Mouse (Mus musculus) neural tube, embryonic 12.5 days (tissue): ENCODE measurements around the gene Dnajc11. TPM values are rescaled to one million over a fixed set of nuclear protein-coding genes. Genes with fewer than 3 reads are reported as not detected.

ENCODE experiments used
- ATAC-seq: fragments of 200-750 bp; cut with Nextera tagmentation; 2 replicates; pipeline ENCODE4 v1.8.0; 2017; ENCODE audit warnings: low read depth, mild to moderate bottlenecking, moderate TSS enrichment, moderate library complexity; ENCODE audit not compliant: low FRiP score
- H3K27ac ChIP-seq: fragments of 300-500 bp; sonication (generic); 2 replicates; pipeline ENCODE4 v1.5.1; 2016
- H3K27me3 ChIP-seq: fragments of 300-500 bp; sonication (generic); replicated peaks from 2 replicates; pipeline ENCODE4 v1.6.1; 2016; ENCODE audit warnings: mild to moderate bottlenecking
- H3K36me3 ChIP-seq: fragments of 300-500 bp; sonication (generic); 2 replicates; pipeline ENCODE4 v1.6.1; 2016; ENCODE audit warnings: mild to moderate bottlenecking
- H3K4me1 ChIP-seq: fragments of 300-500 bp; sonication (generic); 2 replicates; pipeline ENCODE4 v1.6.1; 2016
- H3K4me2 ChIP-seq: fragments of 300-500 bp; sonication (generic); replicated peaks from 2 replicates; pipeline ENCODE4 v1.6.1; 2016; ENCODE audit warnings: mild to moderate bottlenecking
- H3K4me3 ChIP-seq: fragments of 300-500 bp; sonication (generic); 2 replicates; pipeline ENCODE4 v1.5.1; 2016
- H3K9ac ChIP-seq: fragments of 300-500 bp; sonication (generic); 2 replicates; pipeline ENCODE4 v1.6.1; 2016; ENCODE audit warnings: mild to moderate bottlenecking
- H3K9me3 ChIP-seq: fragments of 300-500 bp; sonication (generic); 2 replicates; pipeline ENCODE4 v1.6.1; 2016; ENCODE audit warnings: mild to moderate bottlenecking
- WGBS: fragments of 180-500 bp; shearing (Covaris S2); methylation state at CpG from one replicate; pipeline ENCODE4 v1.1.7; 2016; 5-methylcytosine and 5-hydroxymethylcytosine counted together
- polyA plus RNA-seq: library from polyadenylated mRNA; unstranded; fragments of >200 nt; fragmentation: Nextera tagmentation; extraction: Ambion mirVana; gene quantifications from 2 replicates; pipeline ENCODE4 v1.2.1, GENCODE M21; 2016

Dnajc11 gene
- polyA plus RNA-seq: 84.0 and 91.4 TPM in 2 replicates

DNA sequence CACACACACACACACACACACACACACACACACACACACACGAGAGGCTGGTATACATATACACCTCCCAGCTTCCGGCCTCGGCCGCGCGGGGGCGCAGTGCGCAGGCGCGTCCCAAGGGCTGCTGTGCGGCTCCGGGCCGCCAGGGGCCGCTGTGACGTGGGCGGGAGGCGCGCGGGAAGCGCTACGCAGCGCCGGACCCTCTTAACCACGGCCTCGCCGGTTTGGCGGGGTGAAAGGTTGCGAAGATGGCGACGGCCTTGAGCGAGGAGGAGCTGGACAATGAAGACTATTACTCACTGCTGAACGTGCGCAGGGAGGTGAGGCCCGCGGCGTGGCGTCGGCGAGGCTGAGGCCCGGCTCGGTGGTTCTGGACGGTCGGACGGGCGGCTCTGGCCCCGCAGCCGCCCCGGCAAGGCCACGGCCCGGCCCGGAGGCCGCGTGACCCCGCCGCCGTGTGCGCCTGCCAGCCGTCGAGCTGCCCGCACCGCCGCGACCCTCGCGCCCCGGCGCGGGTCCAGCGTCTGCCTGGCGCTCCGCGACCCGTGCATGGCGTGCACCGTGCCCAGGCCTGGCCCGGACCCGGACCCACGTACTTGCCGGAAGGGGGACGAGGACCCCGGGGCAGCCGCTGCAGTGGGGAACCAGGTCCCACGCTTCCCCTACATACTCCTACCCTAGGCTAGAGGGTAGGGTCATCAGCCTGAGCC lies at the start of gene Dnajc11:
Dnajc11 (plus strand) TSS at position 187 of the 710 bp plus-strand sequence.
- Histone ChIP-seq H3K4me2 (peak within 1 kb of the TSS; percentile 98), H3K9me3 (no peaks in the 10 kb centered on the region), H3K36me3 (no peaks in the 10 kb centered on the region), H3K27ac (no peak within 1 kb of the TSS; the same call in 1 of the 2 replicates), H3K9ac (peak within 1 kb of the TSS; percentile 91), H3K4me1 (peaks cover 19% of the 10 kb centered on the region), H3K4me3 (peak within 1 kb of the TSS; percentile 97), H3K27me3 (no peaks in the 10 kb centered on the region)
- peak; percentile 92 for ATAC-seq
- under 1% methylated on average over 83 of the region's 83 CpGs for WGBS

DNA sequence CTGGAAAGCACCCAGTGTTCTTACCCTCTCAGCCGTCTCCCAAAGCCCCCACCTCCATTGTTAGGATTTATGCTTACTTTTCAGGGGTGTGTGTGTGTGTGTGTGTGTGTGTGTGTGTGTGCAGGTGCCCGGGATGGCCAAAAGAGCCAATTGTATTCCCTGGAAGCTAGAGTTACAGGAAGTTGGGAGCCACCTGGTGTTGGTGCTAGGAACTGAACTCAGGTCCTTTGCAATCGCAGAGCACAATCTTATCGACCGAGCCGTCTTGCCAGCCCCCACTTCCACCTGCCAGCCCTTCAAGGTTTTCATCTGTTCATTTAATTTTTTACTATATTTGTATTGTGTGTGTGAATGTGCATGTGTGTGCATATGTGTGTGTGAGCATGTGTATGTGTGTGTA lies 40.2 kb upstream of the Dnajc11 start:
- no peak for ATAC-seq
- Histone ChIP-seq H3K9ac (no peak overlapping the region), H3K36me3 (no peaks in the 10 kb centered on the region), H3K27me3 (no peaks in the 10 kb centered on the region), H3K4me1 (no peaks in the 10 kb centered on the region), H3K4me2 (no peak overlapping the region), H3K4me3 (no peak overlapping the region), H3K27ac (no peak overlapping the region), H3K9me3 (peaks cover 13% of the 10 kb centered on the region)
- WGBS: 78% methylated on average over 6 of the region's 6 CpGs

- Histone ChIP-seq H3K36me3 (no peaks in the 10 kb centered on the region), H3K27ac (no peak overlapping the region), H3K4me2 (no peak overlapping the region), H3K4me3 (no peak overlapping the region), H3K4me1 (no peaks in the 10 kb centered on the region), H3K27me3 (no peaks in the 10 kb centered on the region), H3K9me3 (peaks cover 13% of the 10 kb centered on the region), H3K9ac (no peak overlapping the region)
- ATAC-seq: no peak
- 92% methylated on average over 12 of the region's 12 CpGs for WGBS
These were observed 38.6 kb upstream of the Dnajc11 start for GRCm38 (mm10) chr4:151894926-151895325.

GRCm38 (mm10) chr4:151895624-151896023 lies 37.9 kb upstream of the Dnajc11 start:
- WGBS: 90% methylated on average over 7 of the region's 7 CpGs
- Histone ChIP-seq H3K9me3 (peaks cover 13% of the 10 kb centered on the region), H3K4me3 (no peak overlapping the region), H3K4me2 (no peak overlapping the region), H3K27me3 (no peaks in the 10 kb centered on the region), H3K27ac (no peak overlapping the region), H3K9ac (no peak overlapping the region), H3K36me3 (no peaks in the 10 kb centered on the region), H3K4me1 (no peaks in the 10 kb centered on the region)
- ATAC-seq: no peak

DNA sequence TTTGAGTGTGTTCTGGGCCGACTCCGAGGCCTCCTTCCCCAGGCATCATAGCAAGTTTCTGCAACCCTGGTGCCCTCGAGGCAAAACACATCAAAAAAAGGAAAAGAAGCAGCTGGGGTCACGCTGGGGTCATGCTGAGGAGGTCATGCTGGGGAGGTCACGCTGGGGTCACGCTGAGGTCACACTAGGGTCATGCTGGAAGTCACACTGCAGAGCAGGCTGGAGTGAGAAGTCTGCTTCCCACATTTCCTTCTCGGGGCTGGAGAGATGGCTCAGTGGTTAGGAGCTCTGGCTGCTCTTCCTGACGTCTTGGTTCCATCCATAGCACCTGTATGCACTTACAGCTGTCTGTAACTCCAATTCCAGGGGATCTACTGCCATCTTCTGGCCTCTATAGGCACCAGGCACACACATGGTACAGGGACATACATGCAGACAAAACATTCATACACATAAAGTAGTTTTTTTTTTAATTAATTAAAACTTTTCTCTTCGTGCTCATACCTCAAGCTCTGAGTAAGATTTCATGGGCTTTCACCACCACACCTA lies 36.3 kb upstream of the Dnajc11 start:
- H3K36me3 ChIP-seq: no peaks in the 10 kb centered on the region
- H3K27me3 ChIP-seq: no peaks in the 10 kb centered on the region
- no peak overlapping the region for H3K4me3 ChIP-seq
- H3K4me1 ChIP-seq: no peaks in the 10 kb centered on the region
- no peak for ATAC-seq
- no peak overlapping the region for H3K4me2 ChIP-seq
- no peak overlapping the region for H3K9ac ChIP-seq
- no peak overlapping the region for H3K27ac ChIP-seq
- WGBS: 62% methylated on average over 9 of the region's 9 CpGs
- H3K9me3 ChIP-seq: peaks cover 13% of the 10 kb centered on the region

- H3K4me3 ChIP-seq: no peak overlapping the region
- H3K27ac ChIP-seq: no peak overlapping the region
These were observed 34.8 kb upstream of the Dnajc11 start for GRCm38 (mm10) chr4:151898600-151899245.

DNA sequence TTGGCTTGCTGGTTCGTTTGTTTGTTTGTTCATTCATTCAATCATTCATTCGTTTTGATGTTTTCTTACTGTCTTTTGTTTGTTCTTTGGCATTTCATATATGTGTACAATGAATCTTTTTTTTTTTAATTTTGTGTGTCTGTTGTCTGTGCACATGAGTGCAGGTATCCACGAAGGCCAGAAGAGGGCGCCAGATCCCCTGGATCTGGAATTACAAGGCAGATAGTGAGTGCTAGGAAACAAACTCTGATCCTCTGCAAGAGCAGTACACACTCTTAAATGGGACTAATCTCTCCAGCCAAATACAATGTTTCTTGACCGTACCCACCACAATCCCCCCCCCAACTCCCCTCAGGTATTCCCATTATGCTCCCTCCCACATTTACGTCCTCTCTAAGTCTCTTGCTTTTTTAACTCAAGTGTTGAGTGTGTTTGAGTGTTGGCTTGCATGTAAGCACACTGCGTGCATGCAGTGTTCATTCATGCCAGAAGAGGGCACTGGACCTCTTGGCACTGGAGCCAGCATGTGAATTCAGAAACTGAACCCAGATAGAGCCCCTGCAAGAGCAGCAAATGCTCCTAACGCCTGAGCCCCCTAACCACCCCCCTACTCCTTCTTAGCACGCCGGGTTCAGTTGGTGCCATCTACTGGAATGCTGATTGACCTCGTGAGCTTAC lies 33.6 kb upstream of the Dnajc11 start:
- no peak overlapping the region for H3K4me3 ChIP-seq
- no peaks in the 10 kb centered on the region for H3K27me3 ChIP-seq
- H3K9ac ChIP-seq: no peak overlapping the region
- no peaks in the 10 kb centered on the region for H3K4me1 ChIP-seq
- 73% methylated on average over 11 of the region's 11 CpGs for WGBS
- no peaks in the 10 kb centered on the region for H3K36me3 ChIP-seq
- no peak overlapping the region for H3K27ac ChIP-seq
- no peak for ATAC-seq
- peaks cover 13% of the 10 kb centered on the region for H3K9me3 ChIP-seq
- H3K4me2 ChIP-seq: no peak overlapping the region

More at GRCm38 (mm10) chr4:151898600-151899245, 34.8 kb upstream of the Dnajc11 start:
- Histone ChIP-seq H3K9me3 (peaks cover 13% of the 10 kb centered on the region), H3K9ac (no peak overlapping the region), H3K4me1 (no peaks in the 10 kb centered on the region), H3K36me3 (no peaks in the 10 kb centered on the region), H3K4me2 (no peak overlapping the region), H3K27me3 (no peaks in the 10 kb centered on the region)
- ATAC-seq: no peak
- 56% methylated on average over 13 of the region's 13 CpGs for WGBS

- no peak for ATAC-seq
- Histone ChIP-seq H3K36me3 (no peaks in the 10 kb centered on the region), H3K9ac (no peak overlapping the region), H3K27ac (no peak overlapping the region), H3K9me3 (peaks cover 7% of the 10 kb centered on the region), H3K4me3 (no peak overlapping the region), H3K4me2 (no peak overlapping the region), H3K27me3 (peaks cover 4% of the 10 kb centered on the region; the same call in 1 of the 2 replicates), H3K4me1 (no peaks in the 10 kb centered on the region)
- WGBS: 72% methylated on average over 6 of the region's 6 CpGs
These were observed 32.8 kb upstream of the Dnajc11 start for GRCm38 (mm10) chr4:151900735-151901134.

GRCm38 (mm10) chr4:151901422-151901821 lies 32.1 kb upstream of the Dnajc11 start:
- Histone ChIP-seq H3K4me2 (no peak overlapping the region), H3K27ac (no peak overlapping the region), H3K9me3 (no peaks in the 10 kb centered on the region), H3K4me1 (peaks cover 1% of the 10 kb centered on the region; the same call in 1 of the 2 replicates), H3K9ac (no peak overlapping the region), H3K36me3 (no peaks in the 10 kb centered on the region), H3K4me3 (no peak overlapping the region), H3K27me3 (peaks cover 4% of the 10 kb centered on the region; the same call in 1 of the 2 replicates)
- no peak for ATAC-seq
- 69% methylated on average over 11 of the region's 11 CpGs for WGBS

- H3K27ac ChIP-seq: no peak overlapping the region
- H3K9me3 ChIP-seq: no peaks in the 10 kb centered on the region
- H3K4me2 ChIP-seq: no peak overlapping the region
- H3K27me3 ChIP-seq: peaks cover 4% of the 10 kb centered on the region; the same call in 1 of the 2 replicates
- H3K4me3 ChIP-seq: no peak overlapping the region
- no peak overlapping the region for H3K9ac ChIP-seq
- no peak for ATAC-seq
- H3K4me1 ChIP-seq: peaks cover 7% of the 10 kb centered on the region; the same call in 1 of the 2 replicates
- H3K36me3 ChIP-seq: no peaks in the 10 kb centered on the region
- WGBS: 86% methylated on average over 17 of the region's 17 CpGs
These were observed 31.3 kb upstream of the Dnajc11 start for GRCm38 (mm10) chr4:151902046-151902688.

DNA sequence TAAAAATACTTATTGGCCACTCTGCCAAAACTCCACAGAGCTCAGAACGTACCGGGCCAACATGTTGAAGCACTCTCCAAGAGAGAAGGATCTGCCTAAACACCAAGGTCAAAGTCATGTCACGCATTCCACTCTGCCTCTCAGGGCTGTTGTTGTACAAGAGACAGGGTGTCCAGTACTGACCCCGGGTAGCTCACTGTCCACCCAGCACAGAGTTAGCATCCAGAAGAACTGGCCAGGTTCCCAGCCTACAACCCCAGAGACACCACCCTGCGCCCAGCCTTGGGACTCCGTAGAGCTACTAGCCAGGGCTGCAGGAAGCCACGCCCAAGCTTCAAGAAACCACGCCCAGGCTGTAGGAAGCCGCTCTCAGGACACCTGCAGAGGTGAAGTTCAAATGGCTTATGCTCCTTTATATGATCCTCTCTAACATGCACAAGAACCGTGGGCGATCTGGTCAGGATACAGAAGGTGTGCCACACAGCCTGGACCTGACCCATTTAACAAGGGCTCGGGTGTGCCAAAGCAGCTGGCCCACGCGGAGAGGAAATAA lies 30.7 kb upstream of the Dnajc11 start:
- no peaks in the 10 kb centered on the region for H3K36me3 ChIP-seq
- H3K4me2 ChIP-seq: no peak overlapping the region
- 64% methylated on average over 14 of the region's 14 CpGs for WGBS
- H3K27me3 ChIP-seq: peaks cover 4% of the 10 kb centered on the region; the same call in 1 of the 2 replicates
- H3K4me1 ChIP-seq: peaks cover 7% of the 10 kb centered on the region; the same call in 1 of the 2 replicates
- no peak overlapping the region for H3K4me3 ChIP-seq
- no peak overlapping the region for H3K27ac ChIP-seq
- no peak overlapping the region for H3K9ac ChIP-seq
- H3K9me3 ChIP-seq: no peaks in the 10 kb centered on the region
- no peak for ATAC-seq
